Mouse (Mus musculus): ENCODE measurements around the gene Eif4a1.

- TF ChIP-seq CTCF (IDR thresholded peaks at IDR 0.05; ENCODE audit: borderline replicate concordance, insufficient read depth, low read depth, low read length), result no peak
- TF ChIP-seq POLR2A (IDR thresholded peaks at IDR 0.05; ENCODE audit: borderline replicate concordance, insufficient read depth, low read length), result no peak
Observed at GRCm38 (mm10) chr11:69661221-69661881, 10.9 kb downstream of the Eif4a1 start.
